Mouse (Mus musculus): ENCODE data around the gene Agxt2. TPM values are rescaled to one million over a fixed set of nuclear protein-coding genes. Genes with fewer than 3 reads are reported as not detected.

Gene Agxt2
- polyA plus RNA-seq (2014; fragmentation: Illumina TruSeq; extraction: RNeasy Lipid Tissue Mini Kit (QIAGEN cat#74804); ENCODE audit: low replicate concordance), result 1.9 TPM

DNA sequence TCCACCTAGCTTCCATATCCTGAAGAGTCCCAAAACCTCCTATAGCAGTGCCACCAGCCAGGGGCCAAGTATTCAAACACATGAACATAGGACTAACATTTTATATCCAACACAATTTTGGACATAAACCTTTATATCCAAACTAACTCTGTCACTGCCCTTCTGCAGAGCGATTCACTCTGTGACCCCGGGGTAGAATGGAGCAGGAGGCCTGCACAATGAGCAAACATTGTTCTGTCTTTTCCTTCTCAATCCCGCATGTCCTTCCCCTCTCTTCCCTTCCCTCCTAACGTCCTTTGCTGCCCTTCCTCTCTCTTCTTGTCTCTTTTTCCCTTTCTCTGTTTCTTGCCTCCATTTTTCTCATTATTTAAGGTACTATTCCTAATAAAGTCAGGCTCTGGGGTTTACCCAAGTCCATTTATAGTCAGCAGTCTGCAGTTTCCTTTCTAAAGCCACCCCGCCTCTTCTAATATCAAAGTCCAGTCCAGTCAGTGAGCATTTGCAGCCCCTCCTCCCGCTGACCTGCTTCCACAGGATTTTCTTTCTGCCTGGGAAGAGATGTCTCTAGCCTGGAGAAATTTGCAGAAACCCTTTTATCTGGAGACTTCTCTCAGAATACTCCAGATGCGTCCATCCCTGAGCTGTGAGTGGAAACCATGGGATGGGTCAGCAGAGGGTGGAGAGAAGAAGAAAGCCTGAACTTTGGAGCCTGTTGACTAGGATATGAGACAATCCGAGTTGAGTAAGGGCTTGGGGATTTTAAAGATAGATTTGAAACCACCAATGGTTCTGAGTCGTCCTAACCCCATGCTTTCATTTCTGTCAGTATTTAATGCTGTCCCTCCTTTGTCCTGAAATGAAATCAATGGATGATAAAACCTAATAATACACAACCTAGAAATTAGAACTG is at the start of gene Agxt2:
TSS of gene Agxt2 (plus strand) at position 494 of the 910 bp plus-strand sequence.

DNA sequence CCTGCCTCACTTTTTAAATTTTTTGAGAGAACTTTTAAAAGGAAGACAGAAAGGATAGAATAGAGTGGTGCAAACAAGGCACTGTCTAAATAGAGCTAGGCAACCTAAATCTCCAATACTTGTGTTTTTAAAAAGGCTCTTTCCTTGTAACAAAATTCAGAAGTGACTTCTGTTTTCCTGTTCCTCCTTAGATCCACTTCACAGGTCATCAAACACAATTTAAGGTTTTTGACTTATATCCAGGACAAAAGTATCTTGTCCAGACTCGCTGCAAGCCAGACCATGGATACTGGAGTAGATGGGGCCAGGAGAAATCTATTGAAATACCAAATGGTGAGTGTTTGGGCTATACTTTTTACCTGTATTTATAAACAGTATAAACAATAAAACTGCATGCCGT is 33.3 kb upstream of the Agxt2 start, which contains the start of gene Gm21973:
TSS of gene Gm21973 (plus strand) at position 301 of the 400 bp plus-strand sequence.

Other genes starting within 250 kb of the Agxt2 start
- 217 TPM for gene Prlr, start 181.3 kb upstream of the Agxt2 start, polyA plus RNA-seq (2014; fragmentation: Illumina TruSeq; extraction: RNeasy Lipid Tissue Mini Kit (QIAGEN cat#74804); ENCODE audit: low replicate concordance)
- gene Gm21973, start 33.2 kb upstream of the Agxt2 start, polyA plus RNA-seq (2014; fragmentation: Illumina TruSeq; extraction: RNeasy Lipid Tissue Mini Kit (QIAGEN cat#74804); ENCODE audit: low replicate concordance), result not detected
- gene Dnajc21, start 112.0 kb downstream of the Agxt2 start, polyA plus RNA-seq (2014; fragmentation: Illumina TruSeq; extraction: RNeasy Lipid Tissue Mini Kit (QIAGEN cat#74804); ENCODE audit: low replicate concordance), result 77.9 TPM
- 127 TPM for gene Brix1, start 127.4 kb downstream of the Agxt2 start, polyA plus RNA-seq (2014; fragmentation: Illumina TruSeq; extraction: RNeasy Lipid Tissue Mini Kit (QIAGEN cat#74804); ENCODE audit: low replicate concordance)
- gene Rad1, start 127.5 kb downstream of the Agxt2 start, polyA plus RNA-seq (2014; fragmentation: Illumina TruSeq; extraction: RNeasy Lipid Tissue Mini Kit (QIAGEN cat#74804); ENCODE audit: low replicate concordance), result 11.2 TPM
- gene Ttc23l, start 200.1 kb downstream of the Agxt2 start, polyA plus RNA-seq (2014; fragmentation: Illumina TruSeq; extraction: RNeasy Lipid Tissue Mini Kit (QIAGEN cat#74804); ENCODE audit: low replicate concordance), result not detected

Measured in small intestine, adult 10 weeks (tissue).